Comparison of ENCODE assay signal across 9 mouse cellular contexts in the genomic region with DNA sequence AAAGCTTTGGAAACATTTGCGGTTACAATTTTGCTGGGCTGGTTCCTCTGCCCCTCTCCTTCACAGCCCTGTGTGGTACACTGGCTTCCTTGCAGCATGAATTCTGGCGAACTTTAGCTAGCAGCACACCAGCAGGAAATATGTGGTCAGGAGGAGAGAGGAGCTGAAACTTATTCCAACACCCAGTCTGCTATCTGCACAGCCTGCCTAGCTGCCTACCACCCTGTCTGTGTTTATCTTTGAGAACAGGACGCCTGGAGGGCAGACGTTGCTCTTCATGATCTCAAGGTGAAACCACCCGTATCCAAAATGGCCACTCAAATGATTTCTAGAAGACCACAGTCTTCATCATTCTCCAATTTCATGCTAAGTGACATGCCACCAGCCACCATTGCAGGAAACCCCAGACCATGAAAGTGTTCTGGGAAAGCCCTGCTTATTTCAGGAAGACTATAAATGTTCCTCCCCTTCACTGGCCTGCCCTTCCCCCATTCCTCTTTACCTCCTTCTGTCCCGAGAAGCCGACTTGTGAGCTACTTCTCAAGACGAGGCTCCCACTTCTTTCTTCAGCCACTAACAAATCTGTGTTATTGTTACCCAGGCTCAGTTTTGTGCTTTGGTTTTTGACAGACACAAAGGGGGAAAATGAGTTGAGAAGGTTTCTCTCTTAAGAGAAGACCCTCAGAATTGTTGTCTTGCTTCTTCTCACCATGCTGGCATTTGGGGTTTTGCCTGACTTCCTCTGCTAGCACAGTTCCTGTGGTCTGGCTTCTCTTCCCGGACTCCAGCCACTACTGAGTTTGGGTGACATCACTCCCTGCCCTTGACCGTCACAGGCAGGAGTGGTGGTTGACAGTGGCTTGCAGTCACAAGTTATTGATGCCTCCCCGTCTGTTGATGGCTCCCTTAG. TPM values are rescaled to one million over a fixed set of nuclear protein-coding genes. Genes with fewer than 3 reads are reported as not detected.
DNase-seq lines count a peak whose midpoint lies in the region; ATAC-seq lines count a peak whose summit lies in the region.
"Had no signal": no experiment of that assay in that cellular context is flagged by ENCODE, and none has a peak within 500 bp of the region (broad histone marks: within the 10 kb centered on the region; RNA-seq: fewer than 3 reads in every experiment).

No protein-coding gene starts in this region.

- peak; percentile 44 to 77 for DNase-seq in adrenal gland, adult (ENCODE audit: inconsistent age in 2 of 2, low spot score in 1 of 2)
- DNase-seq in adrenal gland, postnatal 4 days (ENCODE audit: low spot score in 2 of 2), result no peak
- peak; percentile 98 for DNase-seq in MEL-GATA-1-ER (ENCODE audit: extremely low read depth, low read depth)
- no peak for DNase-seq in gastrocnemius, postnatal 25 days
- DNase-seq in gastrocnemius, adult 18-20 months (ENCODE audit: low spot score), result no peak
- no peak for DNase-seq in cerebellum, postnatal 4 days (ENCODE audit: low spot score in 2 of 2)
- DNase-seq: kidney, postnatal 4 days had no signal

- ATAC-seq in granulocyte monocyte progenitor cell, adult 5-6 weeks (replicated peaks; ENCODE audit: poor library complexity, severe bottlenecking), result peak; percentile 89
- ATAC-seq in megakaryocyte progenitor cell, adult 5-6 weeks (replicated peaks; ENCODE audit: poor library complexity), result peak; percentile 94

RNA-seq across cellular contexts. Expression of a gene that starts 58.2 kb away (rescaled TPM):
- 100 to 1,000 TPM; 288 to 291 TPM for total RNA-seq in adrenal gland, postnatal 4 days (2021)
- total RNA-seq in granulocyte monocyte progenitor cell, adult 5-6 weeks (2014; fragmentation: Nextera tagmentation), result 330 and 358 TPM in 2 replicates
- 781 and 898 TPM in 2 replicates for total RNA-seq in granulocyte monocyte progenitor cell, adult 5-6 weeks (2017)
- 542 and 574 TPM in 2 replicates for total RNA-seq in megakaryocyte progenitor cell, adult 5-6 weeks (2015)
- total RNA-seq in megakaryocyte progenitor cell, adult 5-6 weeks (2017), result 723 and 819 TPM in 2 replicates
- 100 to 1,000 TPM; 106 to 122 TPM for total RNA-seq in gastrocnemius, postnatal 25 days (2021)
- total RNA-seq in gastrocnemius, adult 18-20 months (2021), result 100 to 1,000 TPM; 109 to 111 TPM

RNA-seq across cellular contexts. Expression of a gene that starts 58.3 kb away (rescaled TPM):
- 10 to 100 TPM; 27.8 to 31.1 TPM for total RNA-seq in adrenal gland, postnatal 4 days (2021)
- 11.1 and 13.0 TPM in 2 replicates for total RNA-seq in granulocyte monocyte progenitor cell, adult 5-6 weeks (2014; fragmentation: Nextera tagmentation)
- total RNA-seq in granulocyte monocyte progenitor cell, adult 5-6 weeks (2017), result 12.3 and 13.7 TPM in 2 replicates
- 14.2 and 15.7 TPM in 2 replicates for total RNA-seq in megakaryocyte progenitor cell, adult 5-6 weeks (2015)
- total RNA-seq in megakaryocyte progenitor cell, adult 5-6 weeks (2017), result 11.8 and 14.7 TPM in 2 replicates
- total RNA-seq in gastrocnemius, postnatal 25 days (2021), result 10 to 100 TPM in 1 of 2 experiments, 1 to 10 TPM in 1; 9.5 to 11.5 TPM
- 10 to 100 TPM; 10.8 to 12.5 TPM for total RNA-seq in gastrocnemius, adult 18-20 months (2021)

Comparison
In these comparisons a context has a peak if more than half of its experiments do, and no peak if none do; other contexts are left out.
1. DNase-seq: peak in adrenal gland, adult (2 of 2) and MEL-GATA-1-ER (single experiment); none in adrenal gland, postnatal 4 days (0 of 2), gastrocnemius, postnatal 25 days (single experiment), gastrocnemius, adult 18-20 months (single experiment) and cerebellum, postnatal 4 days (0 of 2).